Mouse (Mus musculus): Measurements from ENCODE around the gene Ccdc180. TPM values are rescaled to one million over a fixed set of nuclear protein-coding genes. Genes with fewer than 3 reads are reported as not detected.

The Ccdc180 gene
- total and polyA plus RNA-seq, 3 experiments = 0.20 TPM; not detected in 2

GRCm38 (mm10) chr4:45956706-45957105, 66.6 kb downstream of the Ccdc180 start:
- Histone ChIP-seq H3K4me1 (ENCODE audit: control insufficient read depth, insufficient read depth, low read length) (no peaks in the 10 kb centered on the region), H3K27me3 (ENCODE audit: control insufficient read depth, insufficient read depth, low read length) (no peaks in the 10 kb centered on the region), H3K36me3 (ENCODE audit: control insufficient read depth, insufficient read depth, low read length) (no peaks in the 10 kb centered on the region), H3K9ac (ENCODE audit: low read depth, low read length) (no peak overlapping the region), H3K27ac (no peak overlapping the region), H3K79me2 (replicated peaks; ENCODE audit: control insufficient read depth, insufficient read depth, low read length) (no peaks in the 10 kb centered on the region), H3K4me3 (no peak overlapping the region)
- intact Hi-C loops (cut with DNase I) = no loop called here
- 93% methylated on average over 4 of the region's 4 CpGs for WGBS
- TF ChIP-seq CTCF (IDR thresholded peaks at IDR 0.05) = no peak
- no peak for TF ChIP-seq EP300 (IDR thresholded peaks at IDR 0.05; ENCODE audit: insufficient read depth, low read depth, low read length)
- TF ChIP-seq POLR2A (IDR thresholded peaks at IDR 0.05; ENCODE audit: insufficient read depth, low read depth, low read length) = no peak
- no peak for DNase-seq

GRCm38 (mm10) chr4:45964771-45965439, 74.8 kb downstream of the Ccdc180 start, which contains the start of gene Tdrd7:
Gene Tdrd7, plus strand, starts transcription at chr4:45965334.
- DNase-seq = peak in 1 of 2 experiments; percentile 24
- Histone ChIP-seq H3K79me2 (replicated peaks; ENCODE audit: control insufficient read depth, insufficient read depth, low read length) (no peaks in the 10 kb centered on the region), H3K4me3 (peak within 1 kb of the TSS; percentile 28), H3K4me1 (ENCODE audit: control insufficient read depth, insufficient read depth, low read length) (peaks cover 23% of the 10 kb centered on the region), H3K36me3 (ENCODE audit: control insufficient read depth, insufficient read depth, low read length) (peaks cover 5% of the 10 kb centered on the region; the same call in 1 of the 2 replicates), H3K27me3 (ENCODE audit: control insufficient read depth, insufficient read depth, low read length) (no peaks in the 10 kb centered on the region), H3K27ac (peak within 1 kb of the TSS; percentile 68), H3K9ac (ENCODE audit: low read depth, low read length) (peak within 1 kb of the TSS; percentile 14; the same call in 1 of the 2 replicates)
- intact Hi-C loops (cut with DNase I) = no loop called here
- 20% methylated on average over 10 of the region's 10 CpGs for WGBS
- TF ChIP-seq CTCF (IDR thresholded peaks at IDR 0.05) (no peak), EP300 (IDR thresholded peaks at IDR 0.05; ENCODE audit: insufficient read depth, low read depth, low read length) (no peak), POLR2A (IDR thresholded peaks at IDR 0.05; ENCODE audit: insufficient read depth, low read depth, low read length) (no peak)

GRCm38 (mm10) chr4:45965737-45966447, 75.8 kb downstream of the Ccdc180 start:
- DNase-seq = peak; percentile 67 to 73
- peak overlapping the region; percentile 14; the same call in 1 of the 2 replicates for H3K9ac ChIP-seq (ENCODE audit: low read depth, low read length)
- H3K36me3 ChIP-seq (ENCODE audit: control insufficient read depth, insufficient read depth, low read length) = peaks cover 9% of the 10 kb centered on the region; the same call in 1 of the 2 replicates
- peak overlapping the region; percentile 28 for H3K4me3 ChIP-seq
- no peaks in the 10 kb centered on the region for H3K79me2 ChIP-seq (replicated peaks; ENCODE audit: control insufficient read depth, insufficient read depth, low read length)
- 8% methylated on average over 13 of the region's 13 CpGs for WGBS
- no peaks in the 10 kb centered on the region for H3K27me3 ChIP-seq (ENCODE audit: control insufficient read depth, insufficient read depth, low read length)
- TF ChIP-seq CTCF (IDR thresholded peaks at IDR 0.05) (no peak), EP300 (IDR thresholded peaks at IDR 0.05; ENCODE audit: insufficient read depth, low read depth, low read length) (no peak), POLR2A (IDR thresholded peaks at IDR 0.05; ENCODE audit: insufficient read depth, low read depth, low read length) (no peak)
- peaks cover 23% of the 10 kb centered on the region for H3K4me1 ChIP-seq (ENCODE audit: control insufficient read depth, insufficient read depth, low read length)
- H3K27ac ChIP-seq = peak overlapping the region; percentile 68
- intact Hi-C loops (cut with DNase I) = no loop called here

- Histone ChIP-seq H3K4me1 (ENCODE audit: control insufficient read depth, insufficient read depth, low read length) (peaks cover 23% of the 10 kb centered on the region), H3K36me3 (ENCODE audit: control insufficient read depth, insufficient read depth, low read length) (peaks cover 12% of the 10 kb centered on the region), H3K27ac (peak overlapping the region; percentile 68), H3K79me2 (replicated peaks; ENCODE audit: control insufficient read depth, insufficient read depth, low read length) (no peaks in the 10 kb centered on the region), H3K4me3 (no peak overlapping the region), H3K9ac (ENCODE audit: low read depth, low read length) (peak overlapping the region; percentile 37; the same call in 1 of the 2 replicates), H3K27me3 (ENCODE audit: control insufficient read depth, insufficient read depth, low read length) (no peaks in the 10 kb centered on the region)
- no peak for TF ChIP-seq CTCF (IDR thresholded peaks at IDR 0.05)
- no peak for TF ChIP-seq EP300 (IDR thresholded peaks at IDR 0.05; ENCODE audit: insufficient read depth, low read depth, low read length)
- TF ChIP-seq POLR2A (IDR thresholded peaks at IDR 0.05; ENCODE audit: insufficient read depth, low read depth, low read length) = no peak
- 20% methylated on average over 6 of the region's 6 CpGs for WGBS
- intact Hi-C loops (cut with DNase I) = no loop called here
- no peak for DNase-seq
Measured at GRCm38 (mm10) chr4:45966716-45967115, 76.6 kb downstream of the Ccdc180 start.

- Histone ChIP-seq H3K36me3 (ENCODE audit: control insufficient read depth, insufficient read depth, low read length) (peaks cover 12% of the 10 kb centered on the region), H3K4me1 (ENCODE audit: control insufficient read depth, insufficient read depth, low read length) (peaks cover 23% of the 10 kb centered on the region), H3K27me3 (ENCODE audit: control insufficient read depth, insufficient read depth, low read length) (no peaks in the 10 kb centered on the region), H3K27ac (peak overlapping the region; percentile 68), H3K79me2 (replicated peaks; ENCODE audit: control insufficient read depth, insufficient read depth, low read length) (no peaks in the 10 kb centered on the region), H3K9ac (ENCODE audit: low read depth, low read length) (no peak overlapping the region), H3K4me3 (no peak overlapping the region)
- intact Hi-C loops (cut with DNase I) = no loop called here
- WGBS = 58% methylated on average over 9 of the region's 9 CpGs
- TF ChIP-seq POLR2A (IDR thresholded peaks at IDR 0.05; ENCODE audit: insufficient read depth, low read depth, low read length) (peak; percentile 38; the same call in 1 of the 2 replicates), CTCF (IDR thresholded peaks at IDR 0.05) (no peak), EP300 (IDR thresholded peaks at IDR 0.05; ENCODE audit: insufficient read depth, low read depth, low read length) (peak; percentile 86; the same call in 1 of the 2 replicates)
- DNase-seq = peak in 1 of 2 experiments; percentile 39
Measured at GRCm38 (mm10) chr4:45967479-45968341, 77.6 kb downstream of the Ccdc180 start.
